Mouse (Mus musculus) liver, embryonic 13.5 days (tissue): ENCODE results near the gene Neurl2. TPM values are rescaled to one million over a fixed set of nuclear protein-coding genes. Genes with fewer than 3 reads are reported as not detected.
"Not testable (repeated sequence)": the region's sequence is repeated elsewhere in the genome, so short reads cannot be mapped to it uniquely, and the experiment has no call there.

Source experiments
- ATAC-seq: fragments of 200-750 bp; cut with Nextera tagmentation; 2 replicates; pipeline ENCODE4 v1.8.0; 2017; ENCODE audit warnings: low read depth, mild to moderate bottlenecking, moderate number of reproducible peaks, moderate library complexity
- DNase-seq: peaks from one replicate; pipeline ENCODE4 v3.0.0; 2022
- H3K27ac ChIP-seq: fragments of 300-500 bp; sonication (generic); 2 replicates; pipeline ENCODE4 v1.5.1; 2015; ENCODE audit warnings: moderate library complexity, mild to moderate bottlenecking, inconsistent platforms
- H3K27me3 ChIP-seq: fragments of 300-500 bp; sonication (generic); 2 replicates; pipeline ENCODE4 v1.6.1; 2015; ENCODE audit warnings: mild to moderate bottlenecking, inconsistent platforms
- H3K36me3 ChIP-seq: fragments of 300-500 bp; sonication (generic); 2 replicates; pipeline ENCODE4 v1.6.1; 2015; ENCODE audit warnings: mild to moderate bottlenecking, inconsistent platforms
- H3K4me1 ChIP-seq: fragments of 300-500 bp; sonication (generic); replicated peaks from 2 replicates; pipeline ENCODE4 v1.6.1; 2015; ENCODE audit warnings: inconsistent platforms
- H3K4me2 ChIP-seq: fragments of 300-500 bp; sonication (generic); 2 replicates; pipeline ENCODE4 v1.6.1; 2015; ENCODE audit warnings: inconsistent platforms, mild to moderate bottlenecking, moderate library complexity
- H3K4me3 ChIP-seq: fragments of 300-500 bp; sonication (generic); replicated peaks from 2 replicates; pipeline ENCODE4 v1.5.1; 2015; ENCODE audit warnings: mild to moderate bottlenecking, inconsistent platforms
- H3K9ac ChIP-seq: fragments of 300-500 bp; sonication (generic); 2 replicates; pipeline ENCODE4 v1.6.1; 2015; ENCODE audit warnings: mild to moderate bottlenecking, inconsistent platforms
- H3K9me3 ChIP-seq: fragments of 300-500 bp; sonication (generic); replicated peaks from 2 replicates; pipeline ENCODE4 v1.6.1; 2016; ENCODE audit warnings: inconsistent platforms
- WGBS: fragments of 180-500 bp; shearing (Covaris S2); methylation state at CpG from one replicate; pipeline ENCODE4 v1.1.7; 2015; ENCODE audit not compliant: insufficient replicate concordance; 5-methylcytosine and 5-hydroxymethylcytosine counted together
- polyA plus RNA-seq: library from polyadenylated mRNA; unstranded; fragments of >200 nt; fragmentation: Nextera tagmentation; extraction: Ambion mirVana; gene quantifications from 2 replicates; pipeline ENCODE4 v1.2.1, GENCODE M21; 2015

The Neurl2 gene
- polyA plus RNA-seq, 1 experiment from 2014 or later = 2.5 TPM

GRCm38 (mm10) chr2:164857101-164857821 lies 24.0 kb upstream of the Neurl2 start, which contains the start of gene Pltp:
Gene Pltp, minus strand, starts transcription at chr2:164857711.
- H3K4me3 ChIP-seq = peak within 1 kb of the TSS; percentile 51
- WGBS = under 1% methylated on average over 47 of the region's 47 CpGs
- no peak for ATAC-seq
- H3K9me3 ChIP-seq = no peaks in the 10 kb centered on the region
- H3K27me3 ChIP-seq = peaks cover 78% of the 10 kb centered on the region
- H3K4me2 ChIP-seq = peak within 1 kb of the TSS; percentile 70
- H3K9ac ChIP-seq = 0 out of 2 replicates have a peak within 1 kb of the TSS, but pooled peaks have one; percentile 13
- H3K27ac ChIP-seq = no peak within 1 kb of the TSS
- DNase-seq = no peak
- peaks cover 40% of the 10 kb centered on the region for H3K4me1 ChIP-seq
- H3K36me3 ChIP-seq = no peaks in the 10 kb centered on the region

- Histone ChIP-seq H3K4me1 (peaks cover 35% of the 10 kb centered on the region), H3K4me2 (peak overlapping the region; percentile 70), H3K4me3 (peak overlapping the region; percentile 51), H3K9me3 (no peaks in the 10 kb centered on the region), H3K36me3 (no peaks in the 10 kb centered on the region), H3K27ac (no peak overlapping the region), H3K27me3 (peaks cover 83% of the 10 kb centered on the region), H3K9ac (no peak overlapping the region)
- WGBS = 2% methylated on average over 42 of the region's 42 CpGs
- DNase-seq = no peak
- no peak for ATAC-seq
Measured at GRCm38 (mm10) chr2:164856309-164857100, 23.2 kb upstream of the Neurl2 start.

GRCm38 (mm10) chr2:164855572-164855971 lies 22.3 kb upstream of the Neurl2 start:
- peaks cover 34% of the 10 kb centered on the region for H3K4me1 ChIP-seq
- not testable (repeated sequence) for H3K27ac ChIP-seq, ATAC-seq, H3K4me3 ChIP-seq, H3K9ac ChIP-seq, H3K9me3 ChIP-seq, H3K36me3 ChIP-seq, H3K4me2 ChIP-seq, DNase-seq
- 74% methylated on average over 5 of the region's 5 CpGs for WGBS
- peaks cover 81% of the 10 kb centered on the region for H3K27me3 ChIP-seq

- no peaks in the 10 kb centered on the region for H3K4me1 ChIP-seq
- no peak overlapping the region for H3K4me3 ChIP-seq
- H3K9me3 ChIP-seq = no peaks in the 10 kb centered on the region
- no peak overlapping the region for H3K9ac ChIP-seq
- H3K27ac ChIP-seq = no peak overlapping the region
- H3K4me2 ChIP-seq = no peak overlapping the region
- DNase-seq = no peak
- no peaks in the 10 kb centered on the region for H3K36me3 ChIP-seq
- no peak for ATAC-seq
- 77% methylated on average over 8 of the region's 8 CpGs for WGBS
- peaks cover 31% of the 10 kb centered on the region for H3K27me3 ChIP-seq
Measured at GRCm38 (mm10) chr2:164850061-164850460, 16.8 kb upstream of the Neurl2 start.

- WGBS = 35% methylated on average over 3 of the region's 3 CpGs
- H3K9me3 ChIP-seq = no peaks in the 10 kb centered on the region
- H3K4me1 ChIP-seq = no peaks in the 10 kb centered on the region
- H3K4me2 ChIP-seq = no peak overlapping the region
- H3K36me3 ChIP-seq = no peaks in the 10 kb centered on the region
- no peaks in the 10 kb centered on the region for H3K27me3 ChIP-seq
- H3K4me3 ChIP-seq = no peak overlapping the region
- H3K27ac ChIP-seq = no peak overlapping the region
- H3K9ac ChIP-seq = no peak overlapping the region
- DNase-seq (no peak), ATAC-seq (no peak)
Measured at GRCm38 (mm10) chr2:164845782-164846181, 12.5 kb upstream of the Neurl2 start.

- WGBS = 92% methylated on average over 4 of the region's 4 CpGs
- Histone ChIP-seq H3K4me2 (peak overlapping the region; percentile 97), H3K4me1 (peaks cover 27% of the 10 kb centered on the region), H3K27ac (no peak overlapping the region), H3K9ac (peak overlapping the region; percentile 82; the same call in 1 of the 2 replicates), H3K36me3 (peaks cover 40% of the 10 kb centered on the region), H3K27me3 (no peaks in the 10 kb centered on the region), H3K4me3 (peak overlapping the region; percentile 75; the same call in 1 of the 2 replicates), H3K9me3 (no peaks in the 10 kb centered on the region)
- DNase-seq = no peak
- no peak for ATAC-seq
Measured at GRCm38 (mm10) chr2:164835164-164835563, 1.9 kb upstream of the Neurl2 start.

- no peak for ATAC-seq
- 44% methylated on average over 8 of the region's 8 CpGs for WGBS
- peak overlapping the region; percentile 82 for H3K9ac ChIP-seq
- H3K4me3 ChIP-seq = peak overlapping the region; percentile 75
- H3K4me2 ChIP-seq = peak overlapping the region; percentile 97
- peaks cover 33% of the 10 kb centered on the region for H3K36me3 ChIP-seq
- peak overlapping the region; percentile 83; the same call in 1 of the 2 replicates for H3K27ac ChIP-seq
- H3K27me3 ChIP-seq = no peaks in the 10 kb centered on the region
- peaks cover 27% of the 10 kb centered on the region for H3K4me1 ChIP-seq
- no peaks in the 10 kb centered on the region for H3K9me3 ChIP-seq
- no peak for DNase-seq
Measured at GRCm38 (mm10) chr2:164834531-164834930, 1.3 kb upstream of the Neurl2 start.

- WGBS = 1% methylated on average over 35 of the region's 35 CpGs
- Histone ChIP-seq H3K4me1 (peaks cover 27% of the 10 kb centered on the region), H3K9ac (peak within 1 kb of the TSS; percentile 82), H3K4me2 (peak within 1 kb of the TSS; percentile 97), H3K9me3 (no peaks in the 10 kb centered on the region), H3K27ac (peak within 1 kb of the TSS; percentile 83), H3K27me3 (no peaks in the 10 kb centered on the region), H3K4me3 (peak within 1 kb of the TSS; percentile 75), H3K36me3 (peaks cover 18% of the 10 kb centered on the region)
- ATAC-seq = peak; percentile 75
- peak; percentile 70 for DNase-seq
Measured at GRCm38 (mm10) chr2:164832748-164833301, 431 bp downstream of the Neurl2 start, which contains the start of gene Ctsa. Gene Ctsa, plus strand, starts transcription at chr2:164832873.

GRCm38 (mm10) chr2:164832032-164832747 lies 1.1 kb downstream of the Neurl2 start:
- ATAC-seq = no peak

GRCm38 (mm10) chr2:164831029-164831428 lies 2.2 kb downstream of the Neurl2 start:
- Histone ChIP-seq H3K4me2 (0 out of 2 replicates have a peak overlapping the region, but pooled peaks have one; percentile 3), H3K4me3 (no peak overlapping the region), H3K9me3 (no peaks in the 10 kb centered on the region), H3K27me3 (no peaks in the 10 kb centered on the region), H3K36me3 (peaks cover 21% of the 10 kb centered on the region), H3K27ac (peak overlapping the region; percentile 9; the same call in 1 of the 2 replicates), H3K9ac (no peak overlapping the region), H3K4me1 (peaks cover 42% of the 10 kb centered on the region)
- ATAC-seq = no peak
- WGBS = 79% methylated on average over 10 of the region's 10 CpGs
- no peak for DNase-seq

More at GRCm38 (mm10) chr2:164832032-164832747, 1.1 kb downstream of the Neurl2 start:
- Histone ChIP-seq H3K27me3 (no peaks in the 10 kb centered on the region), H3K4me3 (peak overlapping the region; percentile 75), H3K4me1 (peaks cover 34% of the 10 kb centered on the region), H3K4me2 (peak overlapping the region; percentile 97), H3K9me3 (no peaks in the 10 kb centered on the region), H3K36me3 (peaks cover 18% of the 10 kb centered on the region), H3K9ac (peak overlapping the region; percentile 82), H3K27ac (peak overlapping the region; percentile 83)
- no peak for DNase-seq
- WGBS = 60% methylated on average over 16 of the region's 16 CpGs
